Mouse (Mus musculus): ENCODE measurements around the gene Lmo3.
A peak's percentile ranks its signal among the peaks of the same experiment; 100 is the strongest.

The Lmo3 gene

GRCm38 (mm10) chr6:138424514-138425225, 157.1 kb downstream of the Lmo3 start:
- no peak for DNase-seq (ENCODE audit: inconsistent age in 2 of 2, low spot score in 1 of 2)

DNA sequence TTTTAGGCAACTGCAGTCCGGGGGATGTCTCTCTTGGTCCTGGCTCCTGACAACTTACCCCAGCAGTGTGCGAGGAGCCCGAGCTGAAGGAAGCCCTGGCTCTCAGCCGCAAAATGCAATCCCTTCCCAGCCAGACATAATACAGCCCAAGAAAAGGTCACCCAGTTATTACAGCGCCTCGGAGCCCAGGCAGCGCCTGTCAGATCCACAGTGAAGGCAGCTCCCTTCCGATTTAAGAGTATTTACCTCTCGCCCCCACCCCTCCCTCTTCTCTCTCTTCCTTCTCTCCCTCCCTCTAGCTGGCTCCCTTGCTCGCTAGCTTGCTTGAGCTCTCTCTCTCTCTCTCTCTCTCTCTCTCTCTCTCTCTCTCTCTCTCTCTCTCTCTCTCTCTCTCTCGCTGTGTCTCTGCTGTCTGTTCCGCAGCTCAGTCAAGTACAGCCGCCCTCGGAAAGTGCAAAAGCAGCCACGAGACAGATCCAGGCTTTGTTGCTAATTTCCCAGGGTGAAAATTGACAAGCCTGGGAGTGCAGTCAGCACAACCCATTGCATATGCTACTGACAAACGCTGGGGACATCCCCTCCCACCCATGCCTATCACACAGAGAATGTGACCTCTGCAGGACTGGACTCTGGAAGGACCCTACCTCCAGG, 159.0 kb downstream of the Lmo3 start:
- DNase-seq (ENCODE audit: inconsistent age in 2 of 2, low spot score in 1 of 2) = peak in 1 of 2 experiments; percentile 46

DNA sequence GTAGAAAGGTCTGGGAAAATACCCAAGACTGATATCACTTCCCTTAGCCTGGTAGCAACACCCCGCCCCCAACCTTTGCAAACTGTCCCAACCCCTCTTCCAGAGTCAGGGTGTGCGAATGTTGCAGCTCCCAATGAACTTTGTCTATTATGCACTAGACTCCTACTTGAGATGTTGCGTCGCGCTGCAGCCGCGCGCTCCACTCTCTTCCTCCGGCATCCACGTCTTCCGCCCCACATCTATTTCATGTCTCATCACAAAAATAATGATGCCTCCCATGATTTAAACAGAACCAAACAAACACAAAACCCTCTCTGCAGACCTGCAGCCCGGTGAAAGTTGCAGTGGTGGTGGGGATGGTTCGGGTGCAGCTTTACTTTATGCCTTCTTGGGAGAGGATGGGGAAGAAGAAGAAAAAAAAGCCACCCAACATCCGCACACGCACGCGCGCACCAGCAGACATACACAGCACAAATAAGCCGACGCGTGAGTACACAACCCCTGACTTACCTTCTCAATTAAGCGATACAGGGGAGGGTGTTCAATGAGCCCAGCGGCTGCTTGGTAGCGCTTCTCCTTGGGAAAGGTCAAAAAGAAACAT, 159.7 kb downstream of the Lmo3 start:
- DNase-seq (ENCODE audit: inconsistent age in 2 of 2, low spot score in 1 of 2) = peak in 1 of 2 experiments; percentile 27

DNA sequence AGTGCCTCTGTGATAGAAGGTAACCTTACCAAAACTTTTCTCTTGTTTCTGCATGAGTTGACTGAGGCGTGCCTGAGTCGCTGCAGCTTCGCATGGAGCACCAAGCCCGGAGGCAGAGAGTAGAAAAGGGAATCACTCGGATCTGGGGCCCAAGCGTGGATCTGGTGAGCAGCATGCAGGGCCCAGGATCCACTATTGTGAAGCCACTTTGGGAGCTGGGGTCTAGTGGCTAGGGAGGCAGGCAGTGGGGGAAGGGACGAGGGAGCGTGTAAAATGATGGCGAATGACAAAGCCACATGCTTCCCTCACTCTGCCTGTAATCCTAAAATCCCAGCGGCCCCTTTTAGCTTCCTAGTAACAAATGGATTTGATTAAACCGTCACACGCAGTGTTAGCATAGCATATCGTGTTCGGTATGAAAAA, 160.6 kb downstream of the Lmo3 start:
- DNase-seq (ENCODE audit: inconsistent age in 2 of 2, low spot score in 1 of 2) = peak in 1 of 2 experiments; percentile 39

DNA sequence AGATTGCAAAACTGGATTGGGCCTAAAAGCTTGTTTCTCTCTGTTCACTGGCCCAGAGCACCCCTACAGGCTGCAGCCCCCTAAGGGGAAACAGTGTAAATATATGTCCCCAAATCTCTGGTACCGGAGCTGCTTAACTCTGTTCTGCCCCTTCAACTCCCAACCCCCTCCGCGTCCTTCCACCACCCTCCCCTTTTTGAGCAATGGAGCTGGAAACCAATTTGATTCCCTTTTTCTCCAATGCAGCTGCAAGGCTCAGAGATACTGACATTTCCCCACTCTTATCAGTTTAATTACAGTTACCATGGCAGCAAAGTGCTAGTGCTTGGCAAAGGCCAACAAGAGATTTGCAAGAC, 161.3 kb downstream of the Lmo3 start:
- DNase-seq (ENCODE audit: inconsistent age in 2 of 2, low spot score in 1 of 2) = peak in 1 of 2 experiments; percentile 28

DNA sequence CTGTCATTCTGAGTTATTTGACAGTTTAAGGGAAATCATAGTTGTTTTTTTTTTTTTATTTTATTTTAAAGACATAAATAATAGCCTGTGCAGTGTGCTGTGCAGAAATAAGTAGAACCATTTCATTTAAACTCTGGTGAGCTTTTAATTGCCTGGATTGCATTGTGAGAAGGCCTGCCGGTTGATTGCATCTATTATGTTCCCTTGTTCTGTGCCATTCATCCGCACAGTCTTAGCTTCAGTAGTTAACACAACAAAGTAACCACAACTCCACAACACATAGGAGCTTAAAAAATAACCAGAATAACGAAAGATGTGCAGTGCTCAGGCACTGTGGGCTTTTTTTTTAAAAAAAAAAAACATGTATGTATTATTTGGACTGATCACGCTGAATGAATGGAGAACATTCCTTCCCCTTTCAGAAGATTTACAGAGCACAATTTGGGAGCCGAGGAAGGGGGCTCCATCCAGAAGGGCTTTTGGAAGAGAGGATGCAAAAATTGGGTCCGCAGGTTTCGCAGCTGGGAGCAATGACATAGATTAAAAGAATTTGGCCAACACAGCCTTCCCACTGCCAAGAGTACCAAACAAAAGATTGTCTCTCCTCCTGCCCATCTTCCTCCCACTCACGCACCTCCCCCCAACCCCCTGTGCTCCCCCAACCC, 161.8 kb downstream of the Lmo3 start:
- DNase-seq (ENCODE audit: inconsistent age in 2 of 2, low spot score in 1 of 2) = no peak

DNA sequence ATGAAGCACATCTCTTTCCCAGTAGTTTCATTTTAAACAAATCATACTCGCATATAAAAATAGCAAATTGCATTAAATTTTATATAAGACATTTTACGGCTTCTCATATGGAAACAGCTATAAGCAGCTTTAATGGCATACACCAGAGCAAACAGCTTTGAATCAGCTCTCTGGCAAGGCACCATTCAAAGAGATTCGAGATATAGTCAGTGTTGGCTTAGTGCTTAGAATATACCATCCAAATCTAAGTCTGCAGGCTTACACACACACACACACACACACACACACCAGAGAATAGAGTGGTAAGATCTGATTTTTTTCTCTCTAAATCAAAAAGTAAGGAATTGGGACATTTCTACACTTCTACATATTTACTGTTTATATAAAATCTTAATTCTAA, 169.7 kb downstream of the Lmo3 start:
- DNase-seq (ENCODE audit: inconsistent age in 2 of 2, low spot score in 1 of 2) = no peak

DNA sequence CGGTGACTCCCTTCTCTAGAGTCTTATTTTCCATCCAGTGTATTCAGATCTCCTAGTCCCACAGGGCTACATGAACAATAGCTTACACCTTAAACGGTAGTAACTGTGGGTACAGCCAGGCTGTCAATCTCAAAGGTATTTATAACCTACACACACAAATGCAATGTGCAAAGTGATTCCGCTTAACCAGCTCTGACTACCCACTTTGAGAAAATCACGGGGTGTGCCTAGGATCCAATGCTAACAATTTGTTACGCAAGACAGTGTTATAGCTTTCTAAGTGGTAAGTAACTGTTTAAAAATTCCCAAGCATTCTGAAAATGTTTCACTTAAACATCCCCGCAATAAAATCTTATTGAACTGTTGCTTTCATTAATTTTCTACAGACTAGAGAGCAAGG, 179.7 kb downstream of the Lmo3 start:
- DNase-seq (ENCODE audit: inconsistent age in 2 of 2, low spot score in 1 of 2) = no peak

DNA sequence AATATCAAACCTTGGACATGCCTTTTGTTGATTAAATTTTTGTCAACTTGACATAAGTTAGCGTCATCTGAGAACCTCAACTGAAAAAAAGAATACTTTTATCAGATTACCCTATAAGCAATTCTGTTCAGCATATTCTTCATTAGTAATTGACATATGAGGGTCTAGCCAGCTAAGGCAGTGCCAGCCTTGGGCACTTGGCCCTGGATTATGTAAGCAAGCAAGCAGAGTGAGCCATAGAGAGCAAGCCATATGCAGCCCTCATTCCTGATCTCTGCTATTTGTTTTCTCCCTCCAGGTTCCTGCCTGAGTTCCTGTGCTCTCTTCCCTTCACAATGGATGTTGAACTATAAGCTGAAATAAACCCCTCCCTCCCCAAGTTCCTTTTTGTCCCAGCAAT, 182.9 kb downstream of the Lmo3 start:
- no peak for DNase-seq (ENCODE audit: inconsistent age in 2 of 2, low spot score in 1 of 2)

- no peak for DNase-seq (ENCODE audit: inconsistent age in 2 of 2, low spot score in 1 of 2)
Measured at GRCm38 (mm10) chr6:138391085-138391484, 190.7 kb downstream of the Lmo3 start.

DNA sequence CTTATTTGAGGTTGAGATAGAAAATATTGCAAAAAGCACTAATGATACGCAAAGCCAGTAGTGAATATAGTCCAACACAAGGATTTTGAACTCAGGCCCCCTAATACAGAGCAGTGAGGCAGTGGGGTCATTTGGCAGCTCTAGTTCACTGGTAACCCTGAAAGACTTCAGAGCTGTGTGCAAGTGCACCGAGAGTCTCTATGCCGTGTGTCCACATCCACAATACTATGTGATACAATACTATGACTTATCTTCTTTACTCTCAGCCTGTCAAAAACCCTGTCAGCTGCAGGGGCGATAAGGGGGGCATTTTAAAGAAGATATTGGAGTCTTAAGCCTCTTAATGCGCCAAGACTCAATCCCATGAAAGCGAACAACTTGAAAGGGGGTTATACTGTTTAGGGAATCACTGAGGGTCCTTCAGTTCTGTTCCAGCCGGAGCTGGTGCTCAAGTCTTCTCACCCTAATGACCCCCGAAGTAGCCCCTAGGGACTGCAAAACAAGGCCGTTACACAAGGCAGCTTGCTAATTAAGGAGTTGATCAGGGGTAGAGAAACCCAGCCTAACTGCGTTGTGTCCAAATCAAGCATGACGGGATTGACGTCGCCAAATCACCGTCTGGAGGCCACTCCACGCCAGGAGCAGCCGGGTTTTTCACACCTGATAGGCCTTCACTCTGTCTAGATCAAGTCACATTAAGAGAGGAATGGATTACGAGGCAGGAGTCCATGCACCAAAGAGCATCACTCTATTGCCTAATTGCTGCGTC, 193.4 kb downstream of the Lmo3 start:
- DNase-seq (ENCODE audit: inconsistent age in 2 of 2, low spot score in 1 of 2) = no peak

DNA sequence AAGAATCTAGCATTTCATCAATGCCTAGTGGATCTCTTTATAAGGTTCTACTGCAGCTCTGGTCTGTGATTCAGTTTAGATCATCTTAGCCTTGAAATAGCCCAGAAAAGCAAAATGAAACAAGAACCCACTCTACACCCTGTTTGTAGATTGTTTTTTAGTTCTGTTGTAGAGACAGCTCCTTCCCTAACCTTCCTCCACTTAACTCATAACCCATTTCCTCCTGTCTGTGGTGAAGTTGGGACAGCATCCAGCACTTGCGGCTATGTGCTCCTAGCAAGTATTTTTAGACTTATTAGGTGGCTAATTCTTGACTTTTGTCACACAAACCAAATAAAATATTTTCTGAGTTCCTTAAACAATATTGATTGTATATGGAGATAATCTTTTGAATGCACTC, 198.6 kb downstream of the Lmo3 start:
- no peak for DNase-seq (ENCODE audit: inconsistent age in 2 of 2, low spot score in 1 of 2)

- DNase-seq (ENCODE audit: inconsistent age in 2 of 2, low spot score in 1 of 2) = no peak
Measured at GRCm38 (mm10) chr6:138371176-138371575, 210.6 kb downstream of the Lmo3 start.

DNA sequence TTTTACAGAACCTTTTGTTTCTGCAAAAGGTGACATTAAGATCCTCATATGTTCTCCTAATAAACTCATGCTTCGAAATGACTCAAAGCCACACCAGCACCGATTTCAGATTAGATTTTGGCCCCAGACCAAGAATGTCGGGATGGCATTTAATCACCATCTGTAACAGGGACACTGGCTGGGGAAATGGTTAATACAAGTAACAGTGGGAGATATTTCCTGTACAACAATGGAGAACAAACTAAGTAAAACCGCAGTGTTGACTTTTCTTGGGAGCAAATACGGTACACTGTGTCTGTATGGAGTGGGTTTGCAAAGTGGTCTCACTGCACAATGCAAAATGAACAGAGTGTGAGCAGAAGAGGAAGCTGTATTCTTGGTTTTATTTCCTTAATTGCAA, 217.7 kb downstream of the Lmo3 start:
- peak in 1 of 2 experiments; percentile 17 for DNase-seq (ENCODE audit: inconsistent age in 2 of 2, low spot score in 1 of 2)

DNA sequence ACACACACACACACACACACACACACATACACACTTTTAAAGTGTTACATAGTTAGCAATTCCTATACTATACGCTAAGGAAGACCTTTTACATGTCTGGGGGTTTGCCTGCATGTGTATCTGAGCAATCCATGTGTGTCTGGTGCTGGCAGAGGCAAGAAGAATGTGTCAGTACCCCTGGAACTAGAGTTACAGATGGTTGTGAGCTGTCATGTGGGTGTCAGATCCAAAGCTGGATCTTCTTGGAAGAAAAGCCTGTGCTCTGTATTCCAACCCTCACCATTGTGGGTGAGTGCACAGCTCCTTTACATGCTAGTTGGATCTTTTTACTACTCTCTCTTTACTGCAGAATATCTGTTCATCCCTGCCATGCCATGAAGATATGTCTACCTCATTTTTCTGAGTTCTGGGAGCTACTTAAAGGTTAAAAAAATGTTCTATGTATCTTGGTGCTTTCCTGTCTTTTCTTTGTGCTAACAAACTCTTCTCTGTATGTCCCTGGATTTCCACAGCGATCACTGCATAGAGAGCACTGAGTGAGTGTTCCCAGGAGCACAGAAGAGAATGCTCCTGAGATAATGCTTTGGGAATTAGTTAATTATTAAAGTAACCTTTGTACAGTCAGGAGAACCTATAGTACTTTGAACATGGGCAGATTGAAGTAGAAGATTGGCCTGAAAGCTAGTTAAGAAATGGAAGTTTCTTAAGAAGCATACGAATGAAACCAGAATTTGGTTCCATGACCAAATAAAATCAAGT, 231.0 kb downstream of the Lmo3 start:
- DNase-seq (ENCODE audit: inconsistent age in 2 of 2, low spot score in 1 of 2) = no peak

DNA sequence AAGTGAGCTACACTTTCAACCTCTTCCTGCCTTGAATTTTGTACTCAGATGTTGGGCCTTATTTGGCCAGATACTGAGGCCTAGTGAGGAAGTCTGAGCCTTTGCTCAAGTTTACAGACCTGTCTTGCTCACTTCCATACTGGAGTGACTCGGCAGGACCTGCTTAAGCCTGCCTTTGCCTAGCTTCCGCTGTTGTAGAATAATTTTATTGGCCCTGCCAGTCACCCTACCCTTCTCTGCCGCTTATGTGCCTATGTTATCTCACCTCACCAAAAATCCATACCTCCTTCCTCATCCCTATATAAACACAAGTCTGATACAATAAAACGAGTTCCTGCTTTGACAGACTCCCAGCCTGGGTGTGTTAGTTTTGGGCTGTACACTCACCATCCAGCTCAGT, 235.2 kb downstream of the Lmo3 start:
- DNase-seq (ENCODE audit: inconsistent age in 2 of 2, low spot score in 1 of 2) = no peak

GRCm38 (mm10) chr6:138335858-138336257, 245.9 kb downstream of the Lmo3 start:
- DNase-seq (ENCODE audit: inconsistent age in 2 of 2, low spot score in 1 of 2) = no peak

DNA sequence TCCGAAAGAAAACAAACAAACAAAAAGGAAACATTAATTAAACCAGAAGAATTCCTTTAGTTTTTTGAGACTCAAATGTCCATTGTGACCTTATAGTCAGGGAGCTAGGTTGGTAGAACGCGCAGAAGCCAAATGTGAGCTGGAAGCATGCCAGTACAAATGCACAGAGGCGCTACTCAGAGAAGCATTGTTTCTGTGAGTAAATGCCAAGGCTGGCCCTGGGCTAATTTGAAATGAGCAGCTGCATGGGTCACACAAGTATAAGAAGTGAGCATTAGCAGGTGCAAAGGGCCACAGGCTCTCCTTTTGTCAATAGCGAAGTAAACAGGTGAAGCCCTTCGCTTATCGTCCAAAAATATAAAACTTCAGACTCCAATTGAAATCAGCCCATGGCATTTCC, 247.8 kb downstream of the Lmo3 start:
- peak; percentile 7 to 52 for DNase-seq (ENCODE audit: inconsistent age in 2 of 2, low spot score in 1 of 2)

- no peak for DNase-seq (ENCODE audit: inconsistent age in 2 of 2, low spot score in 1 of 2)
Measured at GRCm38 (mm10) chr6:138325744-138326400, 255.9 kb downstream of the Lmo3 start.

- DNase-seq (ENCODE audit: inconsistent age in 2 of 2, low spot score in 1 of 2) = no peak
Measured at GRCm38 (mm10) chr6:138325145-138325544, 256.6 kb downstream of the Lmo3 start.
